Mouse (Mus musculus): ENCODE results near the gene Hip1r.

DNA sequence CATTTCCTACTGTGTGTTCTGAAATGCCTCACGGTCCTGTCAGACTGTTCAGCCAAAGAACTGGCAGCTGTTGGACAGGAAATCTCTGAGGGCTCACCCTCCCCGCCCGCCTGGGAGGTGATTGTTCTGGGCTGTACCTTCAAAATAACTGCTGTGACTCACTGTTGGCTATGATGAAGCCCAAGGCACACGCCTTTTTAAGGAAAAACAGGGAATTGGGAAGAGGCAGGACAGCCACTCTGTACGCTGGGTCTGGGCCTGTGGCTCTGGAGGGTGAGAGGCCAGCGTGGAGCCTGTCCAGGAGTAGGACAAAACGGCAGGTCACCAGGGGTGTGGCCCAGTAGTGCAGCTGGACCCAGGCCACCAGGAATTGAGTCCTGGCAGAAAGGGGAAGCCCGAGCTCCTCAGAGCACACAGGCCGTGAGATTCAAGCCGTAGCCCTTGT lies 18.8 kb downstream of the Hip1r start:
- TF ChIP-seq POLR2A (IDR thresholded peaks at IDR 0.05; ENCODE audit: insufficient read depth, low read depth, low read length) (no peak), CTCF (IDR thresholded peaks at IDR 0.05; ENCODE audit: insufficient read depth, low read depth, low read length) (no peak)
